Mouse (Mus musculus) CD4-positive helper T cell, adult 2 months (primary cell): ENCODE measurements around the gene Arnt.
A peak's percentile ranks its signal among the peaks of the same experiment; 100 is the strongest.

ENCODE experiments used
- DNase-seq: peaks from one replicate; pipeline ENCODE4 v3.0.0-alpha.2; 2012; ENCODE audit warnings: low read depth, missing footprints, low spot score

Arnt gene

GRCm38 (mm10) chr3:95456367-95456766 lies 22.2 kb downstream of the Arnt start:
- no peak for DNase-seq

- DNase-seq = no peak
These were observed 23.6 kb downstream of the Arnt start for GRCm38 (mm10) chr3:95457758-95458157.

- no peak for DNase-seq
These were observed 25.2 kb downstream of the Arnt start for GRCm38 (mm10) chr3:95459381-95459780.

- DNase-seq = no peak
These were observed 29.7 kb downstream of the Arnt start for GRCm38 (mm10) chr3:95463852-95464251.

GRCm38 (mm10) chr3:95478966-95479365 lies 44.8 kb downstream of the Arnt start:
- no peak for DNase-seq

GRCm38 (mm10) chr3:95486421-95486820 lies 52.2 kb downstream of the Arnt start:
- no peak for DNase-seq

- DNase-seq = no peak
These were observed 54.5 kb downstream of the Arnt start for GRCm38 (mm10) chr3:95488679-95489078.

- DNase-seq = no peak
These were observed 56.0 kb downstream of the Arnt start for GRCm38 (mm10) chr3:95490238-95490637.

GRCm38 (mm10) chr3:95494342-95494741 lies 60.2 kb downstream of the Arnt start:
- DNase-seq = peak; percentile 30

GRCm38 (mm10) chr3:95498229-95498628 lies 64.0 kb downstream of the Arnt start:
- DNase-seq = no peak

GRCm38 (mm10) chr3:95499024-95499423 lies 64.8 kb downstream of the Arnt start, which contains the start of gene Ctsk:
Gene Ctsk, plus strand, starts transcription at chr3:95499256.
- no peak for DNase-seq

- DNase-seq = no peak
These were observed 65.4 kb downstream of the Arnt start for GRCm38 (mm10) chr3:95499496-95500140.

- no peak for DNase-seq
These were observed 68.1 kb downstream of the Arnt start for GRCm38 (mm10) chr3:95502312-95502711.

- no peak for DNase-seq
These were observed 75.2 kb downstream of the Arnt start for GRCm38 (mm10) chr3:95509348-95509747.

- peak; percentile 82 for DNase-seq
These were observed 77.5 kb downstream of the Arnt start for GRCm38 (mm10) chr3:95511611-95512180.

- no peak for DNase-seq
These were observed 82.4 kb downstream of the Arnt start for GRCm38 (mm10) chr3:95516614-95517041.

- DNase-seq = peak; percentile 74
These were observed 83.3 kb downstream of the Arnt start for GRCm38 (mm10) chr3:95517493-95517898.

- DNase-seq = no peak
These were observed 84.7 kb downstream of the Arnt start for GRCm38 (mm10) chr3:95518891-95519290.

- no peak for DNase-seq
These were observed 85.1 kb downstream of the Arnt start for GRCm38 (mm10) chr3:95519315-95519714.

- DNase-seq = no peak
These were observed 85.9 kb downstream of the Arnt start for GRCm38 (mm10) chr3:95520100-95520499.

- DNase-seq = no peak
These were observed 87.0 kb downstream of the Arnt start for GRCm38 (mm10) chr3:95521168-95521567.

- peak; percentile 84 for DNase-seq
These were observed 89.5 kb downstream of the Arnt start for GRCm38 (mm10) chr3:95523662-95524061.

GRCm38 (mm10) chr3:95524673-95525072 lies 90.5 kb downstream of the Arnt start:
- DNase-seq = no peak
